Mouse (Mus musculus): ENCODE data around the gene Tmem33.

Tmem33 gene

DNA sequence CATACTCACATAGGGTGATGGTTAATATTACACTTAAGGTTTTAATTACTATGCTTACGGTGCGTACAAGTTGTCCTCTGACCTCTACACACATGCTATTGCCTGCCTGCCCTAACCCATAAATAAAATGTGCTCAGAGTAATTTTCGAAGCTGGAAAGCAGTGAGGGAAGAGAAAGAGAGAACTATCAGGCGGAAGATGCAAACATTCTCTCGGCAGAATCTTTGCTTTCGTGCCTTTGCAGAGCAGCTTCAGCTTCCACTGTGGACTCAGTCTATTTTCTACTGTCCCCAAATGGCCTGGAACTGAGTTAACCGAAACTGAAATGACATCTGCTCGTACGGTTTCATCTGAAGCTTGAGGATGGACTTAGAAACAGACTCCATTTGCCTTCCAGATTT is 1.9 kb upstream of the Tmem33 start:
- no peak for DNase-seq

DNA sequence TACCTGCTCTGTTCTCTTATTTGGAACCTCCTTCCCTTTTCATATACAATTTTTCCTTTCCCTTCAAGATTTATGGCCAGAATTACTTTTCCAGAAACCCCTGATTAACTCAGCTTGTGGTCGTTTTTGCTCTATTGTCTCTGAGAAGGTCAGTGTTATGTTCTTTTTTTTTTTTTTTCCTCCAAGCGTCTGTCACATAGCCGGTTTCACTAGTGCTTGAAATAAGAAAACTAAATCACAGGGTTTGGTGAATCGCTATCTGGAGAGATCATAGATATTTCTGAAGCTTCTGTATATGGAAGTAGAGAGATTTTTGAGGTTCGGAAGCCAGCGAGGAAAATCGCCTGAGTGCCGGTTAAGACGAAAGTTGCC is 220 bp upstream of the Tmem33 start:
- no peak for DNase-seq

DNA sequence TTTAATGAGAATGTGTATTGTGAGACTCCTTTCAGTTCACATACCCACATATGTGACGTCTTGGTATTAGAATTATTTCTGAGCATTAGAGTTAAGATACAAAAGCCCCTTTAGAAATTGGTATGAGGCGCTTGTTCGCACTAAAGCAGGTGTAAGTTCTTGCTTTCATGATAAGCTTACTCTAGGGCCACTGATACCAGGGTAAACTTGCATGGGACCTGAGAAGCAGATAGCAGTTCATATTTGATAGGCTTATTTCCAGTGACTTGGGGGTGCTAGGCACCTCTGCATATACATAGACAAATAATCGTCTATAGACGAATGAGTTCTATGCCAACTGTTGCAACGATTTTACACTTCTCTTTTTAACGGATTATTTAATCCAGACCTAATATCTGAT is 2.6 kb downstream of the Tmem33 start:
- DNase-seq, result no peak

DNA sequence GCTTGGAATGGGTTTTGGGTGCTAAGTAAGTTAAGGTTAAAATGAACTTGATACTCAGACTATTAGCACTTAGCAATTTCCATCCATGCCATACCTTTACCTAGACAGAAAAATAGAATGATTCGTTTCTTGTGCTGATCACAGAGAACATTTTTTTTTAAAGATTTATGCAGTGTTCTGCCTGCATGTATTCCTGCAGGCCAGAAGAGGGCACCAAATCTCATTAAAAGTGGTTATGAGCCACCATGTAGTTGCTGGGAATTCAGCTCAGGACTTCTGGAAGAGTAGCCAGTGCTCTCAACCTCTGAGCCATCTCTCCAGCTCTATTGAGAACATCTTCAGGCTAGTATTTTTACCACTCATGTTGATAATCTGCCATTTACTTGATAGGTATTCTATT is 5.7 kb downstream of the Tmem33 start:
- DNase-seq, result peak; percentile 33

DNA sequence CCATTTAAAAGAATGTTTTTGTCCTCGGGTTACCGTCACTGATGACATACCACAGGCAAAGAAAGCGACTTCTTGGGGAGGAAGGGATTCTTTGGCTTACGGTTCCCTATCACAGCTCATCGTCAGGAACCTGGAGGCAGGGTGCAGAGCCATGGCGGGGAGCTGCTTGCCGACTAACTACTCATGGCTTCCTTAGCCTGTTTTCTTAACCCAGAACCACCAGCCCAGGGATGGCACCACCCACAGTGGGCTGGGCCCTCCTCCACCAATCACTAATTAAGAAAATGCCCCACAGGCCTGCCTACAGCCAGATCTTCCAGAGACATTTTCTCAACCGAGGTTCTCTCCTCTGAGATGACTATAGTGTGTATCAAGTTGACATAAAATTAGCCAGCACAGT is 8.9 kb downstream of the Tmem33 start:
- DNase-seq, result no peak

DNA sequence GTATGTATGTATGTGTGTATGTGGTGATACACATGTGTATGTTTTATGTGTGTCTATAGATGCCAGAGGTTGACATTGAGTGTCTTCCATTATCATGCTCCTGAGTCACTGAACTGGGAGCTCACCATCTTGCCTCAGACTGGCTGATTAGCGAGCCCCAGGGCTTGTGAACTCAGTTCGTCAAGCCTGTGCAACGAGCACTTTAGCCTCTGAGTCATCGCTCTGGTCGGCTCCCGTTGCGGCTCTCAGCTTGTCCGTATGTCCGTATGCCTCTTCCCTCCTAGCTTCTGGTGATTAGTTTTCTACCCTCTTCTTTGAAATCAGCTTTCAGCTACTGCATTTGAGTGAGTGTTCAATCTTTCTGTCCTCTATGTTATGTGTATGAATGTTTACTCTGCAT is 19.0 kb downstream of the Tmem33 start:
- DNase-seq, result no peak

DNA sequence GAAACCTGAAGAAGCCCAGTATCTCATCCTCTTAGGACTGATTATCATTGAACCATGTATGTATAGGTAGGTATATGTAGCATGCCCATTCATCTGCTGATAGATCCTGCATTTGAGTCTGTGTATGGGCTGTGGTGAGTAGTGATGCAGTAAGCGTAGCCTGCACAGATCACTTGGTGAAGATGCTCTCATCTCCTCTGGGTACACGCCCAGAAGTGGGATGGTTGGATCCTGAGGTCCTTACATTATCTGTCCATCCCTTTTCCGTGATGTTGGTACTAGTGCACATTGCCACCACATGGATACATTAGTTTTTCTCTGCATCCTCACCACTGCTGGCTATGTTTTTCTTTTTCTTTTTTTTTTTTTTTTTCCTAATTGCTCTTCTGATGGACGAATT is 19.5 kb downstream of the Tmem33 start:
- DNase-seq, result no peak

DNA sequence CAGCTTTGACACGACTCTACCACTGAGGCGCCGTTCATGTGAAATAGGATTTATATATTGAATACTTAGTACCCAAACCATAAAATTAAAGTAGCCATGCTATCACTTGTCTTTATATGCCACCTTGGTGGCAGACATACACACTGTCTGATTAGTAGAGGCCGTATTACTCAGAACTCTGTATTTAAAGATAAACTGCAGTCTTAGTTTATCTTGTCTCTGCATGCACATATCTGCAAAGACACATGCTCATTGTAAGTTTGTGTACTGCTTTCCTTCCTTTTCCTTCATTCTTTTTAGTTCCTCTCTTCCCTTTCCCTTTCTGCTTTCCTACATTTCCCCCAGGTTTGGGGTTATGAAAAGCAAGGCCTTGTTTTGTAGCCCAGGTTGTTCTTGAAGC is 20.0 kb downstream of the Tmem33 start:
- no peak for DNase-seq

DNA sequence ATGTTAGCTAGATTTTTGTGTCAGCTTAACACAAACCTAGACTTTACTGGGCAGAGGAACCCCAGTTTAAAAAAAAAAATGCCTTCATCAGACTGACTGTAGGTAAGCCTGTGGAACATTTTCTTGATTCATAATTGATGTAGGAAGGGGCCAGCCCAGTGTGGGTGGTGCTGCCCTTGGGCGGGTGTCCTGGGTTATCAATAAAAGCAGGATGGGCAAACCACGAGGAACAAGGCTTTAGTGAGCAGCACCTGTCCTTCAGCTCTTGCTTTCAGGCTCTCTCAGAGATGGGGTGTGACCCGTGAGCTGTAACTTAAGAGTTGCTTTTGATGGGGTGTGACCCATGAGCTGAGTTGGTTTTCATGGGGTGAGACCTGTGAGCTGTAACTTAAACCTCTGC is 34.7 kb downstream of the Tmem33 start:
- no peak for DNase-seq

DNA sequence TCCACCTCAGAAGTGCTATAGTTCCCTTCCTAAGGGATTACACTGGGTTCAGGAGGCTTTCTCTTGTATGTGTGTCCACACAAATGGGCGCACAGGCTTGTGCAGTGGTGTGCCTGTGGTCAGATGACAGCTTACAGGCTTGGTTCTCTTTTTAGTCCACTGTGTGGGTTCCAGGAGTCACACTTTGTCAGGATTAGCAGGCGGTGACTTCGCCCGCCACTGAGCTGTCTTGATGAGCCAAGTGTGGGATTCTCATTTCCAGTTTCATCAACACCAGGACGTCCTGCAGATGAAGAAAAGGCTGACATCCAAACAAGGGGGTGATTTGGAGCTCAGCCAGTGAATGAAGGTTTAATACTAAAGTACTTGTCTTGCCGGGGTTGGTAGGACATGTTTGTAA is 35.3 kb downstream of the Tmem33 start:
- no peak for DNase-seq

DNA sequence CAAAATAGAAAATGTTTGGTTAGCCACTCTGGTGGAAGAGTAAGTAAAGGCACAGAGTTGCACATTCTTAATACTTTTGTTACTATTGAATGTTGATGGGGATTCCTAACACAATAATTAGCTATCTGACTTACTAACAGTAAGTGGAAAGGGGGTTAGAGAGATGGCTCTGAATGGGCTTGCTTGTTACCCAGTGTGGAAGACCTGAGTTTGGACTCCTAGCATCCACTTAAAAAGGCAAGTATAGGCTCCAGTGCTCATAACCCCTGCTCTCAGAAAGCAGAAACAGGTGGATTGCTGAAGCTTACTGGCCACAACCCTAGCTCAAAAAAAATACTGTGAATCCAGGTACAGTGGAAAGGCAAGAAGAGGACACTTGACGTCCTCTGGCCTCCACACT is 35.8 kb downstream of the Tmem33 start:
- DNase-seq, result no peak

DNA sequence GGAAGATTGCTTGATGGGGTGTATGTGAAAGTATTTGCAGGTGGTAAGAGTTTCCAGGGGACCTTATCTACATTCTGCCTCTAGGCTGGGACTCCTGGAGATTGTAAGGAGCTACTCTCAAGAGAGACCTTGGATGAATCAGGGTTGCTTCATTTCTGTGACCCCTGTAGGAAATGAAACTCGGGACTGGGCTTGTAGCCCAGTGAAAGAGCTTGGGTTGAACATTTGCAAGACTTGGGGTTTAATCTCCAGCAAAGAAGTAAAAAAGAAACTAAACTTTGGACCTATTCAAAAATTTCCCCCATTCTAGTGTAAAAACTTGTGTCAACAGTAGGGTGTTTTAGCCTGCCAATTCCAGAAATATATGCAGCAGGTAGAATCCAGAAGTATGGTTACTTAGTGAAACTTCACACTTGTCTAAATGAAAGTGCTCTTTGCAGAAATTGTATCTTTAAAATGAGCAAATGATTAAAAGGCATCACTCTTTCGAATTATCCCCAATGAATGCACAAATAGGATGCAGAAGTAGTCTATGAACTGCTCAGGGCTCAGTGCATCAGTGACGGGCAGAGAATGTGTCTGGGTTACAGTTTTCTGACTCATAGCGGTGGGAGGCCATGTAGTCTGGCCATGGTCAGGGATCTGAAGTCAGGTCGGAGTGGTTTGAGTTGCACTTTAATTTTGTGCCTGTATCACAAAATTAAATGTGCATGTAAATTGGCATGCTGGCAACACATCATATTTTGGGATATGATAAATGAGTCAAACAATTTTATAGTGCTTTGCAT is 36.9 kb downstream of the Tmem33 start:
- DNase-seq, result no peak

DNA sequence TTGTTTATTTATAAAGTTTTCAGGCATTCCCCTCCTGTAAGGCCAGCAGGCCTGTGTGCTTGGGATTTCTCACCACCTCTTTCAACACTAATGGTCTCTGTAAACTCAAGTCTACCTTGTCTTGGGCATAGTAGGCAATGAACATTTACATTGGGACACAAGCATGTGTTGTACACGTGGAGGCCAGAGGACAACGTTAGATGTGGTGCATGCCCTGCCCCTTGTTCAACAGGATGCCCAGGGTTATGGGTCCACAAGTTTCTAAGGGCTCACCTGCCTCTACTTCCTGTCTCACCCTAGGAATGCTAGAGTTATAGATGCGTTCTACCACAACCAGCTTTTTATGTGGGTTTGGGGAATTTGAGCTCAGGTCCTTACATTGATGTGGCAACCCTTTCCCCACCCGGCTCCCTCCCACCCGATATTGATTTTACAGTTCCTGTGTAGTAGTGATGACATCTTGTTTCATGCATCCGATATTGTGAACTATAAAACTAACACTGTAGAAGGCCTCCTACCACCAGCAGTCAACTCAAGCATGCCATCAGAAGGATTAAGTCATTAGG is 39.6 kb downstream of the Tmem33 start:
- no peak for DNase-seq

DNA sequence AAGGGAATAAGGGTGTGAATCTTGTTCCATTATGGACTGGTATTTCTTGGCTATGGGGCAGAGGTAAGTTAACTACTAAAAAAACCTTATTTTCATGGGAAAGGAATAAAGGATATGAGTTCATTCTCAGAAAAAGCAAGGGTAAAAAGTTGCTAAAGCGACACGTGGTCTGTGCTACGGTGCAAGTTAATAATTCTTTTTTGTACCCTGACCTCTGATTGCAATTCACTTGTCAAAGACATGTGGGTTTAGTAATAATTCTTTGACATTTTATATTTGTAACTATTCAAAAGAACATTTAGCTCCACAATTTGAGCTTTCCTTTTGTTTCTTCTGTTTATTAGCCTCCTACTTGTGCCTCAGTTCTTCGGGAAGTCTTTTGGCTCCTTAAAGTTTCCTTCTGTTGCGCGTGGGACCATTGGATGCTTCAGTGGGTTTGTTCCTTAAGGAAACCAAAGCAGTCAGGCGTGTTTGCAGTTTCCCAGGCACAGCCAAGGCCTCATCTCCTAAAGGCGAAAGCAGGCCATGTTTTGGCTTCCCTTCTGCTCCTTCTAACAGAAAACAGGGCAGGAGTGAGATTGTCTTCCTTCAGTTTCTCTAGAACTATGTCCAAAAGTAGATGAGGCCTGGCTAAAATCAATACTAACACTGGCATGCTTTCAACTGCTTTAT is 40.7 kb downstream of the Tmem33 start:
- DNase-seq, result no peak

DNA sequence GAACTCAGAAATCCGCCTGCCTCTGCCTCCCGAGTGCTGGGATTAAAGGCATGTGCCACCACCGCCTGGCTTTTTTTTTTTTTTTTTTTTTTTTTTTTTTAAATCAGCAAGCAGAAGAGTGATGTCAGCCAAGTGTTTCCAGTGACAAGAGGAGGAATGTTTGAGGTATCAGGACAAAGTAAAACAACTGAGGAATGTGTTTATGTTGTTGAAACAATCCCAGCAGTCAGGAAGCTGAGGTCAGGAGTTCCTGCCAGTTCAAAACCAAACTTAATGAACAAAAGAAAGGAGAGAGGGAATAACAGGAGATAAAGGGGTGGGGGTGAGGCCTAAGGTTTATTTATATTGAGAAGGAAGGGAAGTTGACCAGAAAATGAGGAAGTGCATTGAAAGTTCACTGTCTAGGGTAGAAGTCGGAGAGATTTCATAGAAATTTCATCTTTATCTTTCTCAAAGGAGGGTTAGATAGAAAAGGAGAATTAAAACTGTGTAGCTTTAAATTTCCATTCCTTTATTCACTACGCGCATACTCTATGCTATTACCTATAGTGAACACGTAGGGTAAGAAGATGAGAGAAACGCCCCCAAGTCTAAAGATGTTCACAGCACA is 41.5 kb downstream of the Tmem33 start:
- DNase-seq, result no peak

DNA sequence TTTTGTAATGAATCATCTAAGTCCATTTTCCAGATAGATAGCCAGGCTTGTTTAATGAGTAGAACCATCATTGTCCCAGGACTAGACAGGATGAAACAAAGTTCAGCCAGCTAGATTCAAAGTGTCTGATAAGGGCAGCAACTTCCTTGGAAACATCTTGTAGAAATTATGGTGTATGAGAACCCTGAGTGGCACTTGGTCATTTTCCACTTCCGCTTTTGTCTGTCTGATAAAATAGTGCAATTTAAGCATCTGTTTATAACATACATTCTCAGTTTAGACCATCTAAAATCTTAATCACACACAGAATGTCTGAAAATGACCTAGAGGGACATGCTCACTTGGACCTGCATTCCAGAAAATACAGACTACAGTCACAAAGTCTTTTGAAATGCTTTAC is 43.5 kb downstream of the Tmem33 start:
- no peak for DNase-seq

DNA sequence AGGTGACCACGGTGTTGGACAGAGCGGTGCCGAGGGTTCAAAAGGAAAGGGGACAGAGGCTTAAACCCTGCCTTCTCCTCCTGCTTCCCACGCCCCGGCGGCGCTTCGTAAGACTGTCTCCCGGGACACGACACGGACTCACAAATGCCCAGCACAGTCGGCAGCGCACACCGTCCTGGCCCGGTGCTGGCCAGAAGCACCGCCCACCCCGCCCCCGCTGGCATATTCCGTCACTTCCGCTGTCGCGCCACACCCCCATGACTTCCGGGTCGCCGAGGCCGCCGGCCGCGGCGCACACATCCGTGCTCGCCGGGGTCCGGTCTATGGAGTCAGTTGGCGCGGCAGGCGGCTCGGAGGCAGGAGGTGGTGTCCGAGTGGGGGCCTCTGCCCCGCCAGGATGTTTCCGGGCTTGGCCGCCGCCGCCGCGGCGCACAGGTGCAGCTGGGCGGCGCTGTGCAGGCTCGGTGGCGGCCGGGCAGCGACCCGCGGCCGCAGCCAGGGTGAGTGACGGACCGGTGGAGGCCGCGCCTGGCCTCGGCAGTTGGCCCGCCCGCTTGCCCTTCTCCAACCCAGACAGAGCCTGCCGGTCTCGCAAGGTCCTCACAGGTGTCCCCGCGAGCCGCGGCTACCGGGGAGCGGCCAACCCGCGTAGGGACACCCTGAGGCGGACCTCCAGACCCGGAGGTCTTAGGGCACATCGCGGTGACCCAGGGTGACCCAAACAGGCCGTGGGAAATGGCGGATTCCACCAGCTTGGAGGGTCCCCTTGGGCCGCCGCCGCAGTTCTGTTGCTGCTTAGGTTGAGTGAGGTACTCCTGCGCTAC is 46.5 kb downstream of the Tmem33 start, which contains the start of gene Slc30a9:
TSS of gene Slc30a9 (plus strand) at position 258 of the 824 bp plus-strand sequence.
- peak; percentile 94 for DNase-seq

DNA sequence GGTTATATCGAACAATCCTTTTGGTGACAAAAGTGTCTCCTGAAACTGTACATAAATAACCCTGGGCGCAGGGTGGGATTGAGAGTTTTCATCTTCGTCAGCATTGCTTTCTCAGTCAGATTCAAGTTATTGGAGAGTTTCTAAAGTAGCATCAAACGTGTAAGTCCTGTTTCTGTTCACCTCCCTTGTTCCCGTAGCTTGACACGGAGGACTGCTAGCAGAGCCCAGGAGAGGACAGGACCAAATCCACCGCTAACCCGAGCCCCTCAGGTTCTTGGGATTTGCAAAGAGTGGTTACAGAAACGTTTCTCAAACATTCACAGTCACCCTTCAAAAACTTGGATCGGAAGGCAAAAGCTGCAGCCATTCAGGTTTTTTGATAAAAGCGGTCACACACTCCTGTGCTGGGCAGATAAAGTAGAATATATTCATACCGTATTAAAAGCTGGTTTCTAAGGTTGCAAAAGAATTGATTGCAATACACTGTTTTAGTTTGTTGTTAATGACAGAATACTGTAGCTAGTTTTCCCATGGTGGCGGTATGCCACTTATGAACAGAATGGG is 47.4 kb downstream of the Tmem33 start:
- DNase-seq, result peak; percentile 12

DNA sequence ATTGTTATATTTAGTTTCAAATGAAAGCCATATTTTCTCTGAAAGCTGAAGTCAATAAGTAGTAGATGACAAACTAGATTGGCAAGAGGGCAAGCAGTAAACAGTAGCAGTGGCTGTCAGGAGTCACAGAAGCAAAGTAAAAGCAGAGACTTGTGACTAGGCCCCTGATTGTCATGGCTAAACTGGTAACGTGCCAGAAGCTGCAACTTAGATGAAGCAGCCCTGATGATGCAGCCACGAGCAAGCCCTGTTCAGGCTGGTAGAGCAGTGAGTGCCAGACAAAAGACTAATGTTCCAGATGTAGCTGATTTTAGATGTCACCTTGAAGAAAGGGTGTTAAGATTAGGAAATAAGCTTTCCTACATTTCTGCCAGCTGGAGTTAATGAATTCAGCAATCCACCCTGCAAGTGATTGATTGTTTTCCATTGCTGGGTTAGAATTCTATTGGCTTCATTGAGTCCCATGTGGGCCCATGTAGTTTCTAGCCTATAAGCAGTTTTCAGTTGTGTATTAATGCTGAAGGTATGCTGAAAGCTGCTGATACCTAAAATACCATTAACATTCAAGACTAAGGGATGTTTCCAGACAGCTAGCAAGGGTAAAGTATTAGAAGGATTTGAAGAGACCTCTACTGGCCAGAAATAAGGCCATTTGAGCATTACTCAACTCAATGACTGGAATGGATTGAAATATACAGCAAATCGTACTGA is 51.6 kb downstream of the Tmem33 start:
- no peak for DNase-seq

DNA sequence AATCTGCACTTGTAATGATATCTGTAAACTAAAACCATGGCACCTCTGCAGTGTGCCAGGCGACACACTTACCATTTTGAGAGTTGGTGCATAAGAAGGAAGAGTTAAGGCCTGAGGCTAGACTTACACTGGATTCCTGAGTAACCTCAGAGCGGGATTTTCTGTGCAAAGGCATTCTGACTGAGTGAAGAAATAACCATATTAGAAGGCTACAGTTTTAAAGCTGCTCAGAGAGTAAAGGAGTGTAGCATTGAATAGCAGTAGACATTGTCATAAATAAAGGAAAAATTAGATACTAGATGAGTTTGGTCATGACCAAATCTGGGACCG is 52.1 kb downstream of the Tmem33 start:
- DNase-seq, result no peak

DNA sequence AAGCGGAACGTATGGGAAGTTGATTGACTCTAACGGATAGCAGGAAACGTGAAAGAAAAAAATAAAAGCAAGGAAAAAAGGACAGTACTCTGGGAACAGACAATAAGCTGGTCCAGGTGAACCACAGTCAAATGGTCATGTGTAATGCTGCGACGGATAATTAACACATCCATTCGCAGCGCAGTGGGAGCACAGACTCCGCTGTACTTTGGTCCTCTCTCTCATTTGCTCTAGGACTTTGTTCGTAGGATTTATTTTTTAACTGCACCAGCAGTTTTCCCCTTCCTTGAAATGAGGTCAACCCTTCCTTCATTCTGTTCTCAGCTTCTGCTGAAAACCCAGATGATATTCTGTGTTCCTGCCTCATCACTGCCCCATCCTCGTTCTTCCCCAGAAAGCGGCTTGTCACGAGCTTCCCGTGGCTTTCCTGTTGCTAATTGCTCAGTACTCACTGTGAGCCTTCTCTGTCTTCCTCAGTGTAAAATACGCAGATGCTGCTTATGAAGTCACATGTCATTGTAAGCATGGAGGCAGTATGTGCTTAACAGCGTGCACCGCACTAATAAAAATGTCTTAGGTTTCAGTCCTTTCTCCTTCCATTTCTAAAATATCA is 61.4 kb downstream of the Tmem33 start:
- no peak for DNase-seq

DNA sequence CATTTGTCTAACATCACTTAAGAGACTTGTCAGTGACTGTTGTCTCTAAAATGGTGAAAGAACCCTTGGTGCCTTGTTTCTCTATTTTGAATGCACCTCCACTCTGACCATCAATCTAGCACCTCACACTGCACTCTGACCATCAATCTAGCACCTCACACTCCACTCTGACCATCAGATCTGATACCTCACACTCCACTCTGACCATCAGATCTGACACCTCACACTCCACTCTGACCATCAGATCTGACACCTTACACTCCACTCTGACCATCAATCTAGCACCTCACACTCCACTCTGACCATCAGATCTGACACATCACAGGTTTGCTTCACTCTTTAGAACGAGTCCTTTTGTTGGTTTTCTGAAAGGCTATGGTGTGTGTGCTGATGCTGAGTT is 63.7 kb downstream of the Tmem33 start:
- no peak for DNase-seq
